Mouse (Mus musculus): ENCODE measurements at regions not wholly inside any gene's neighbourhood (a gene's known extent, or its start where the extent isn't known, plus 50 kb on each side); places are given as distances from the start of the nearest gene placed in this dataset.

- DNase-seq (ENCODE audit: low spot score in 2 of 2), result peak; percentile 7 to 14
Observed at GRCm38 (mm10) chr7:88544393-88544792, 114.3 kb downstream of the Rab38 start.

- DNase-seq (ENCODE audit: low spot score in 2 of 2), result no peak
Observed at GRCm38 (mm10) chr7:88544976-88545654, 115.0 kb downstream of the Rab38 start.

GRCm38 (mm10) chr7:88575073-88575472, 145.0 kb downstream of the Rab38 start:
- DNase-seq (ENCODE audit: low spot score in 2 of 2), result no peak

GRCm38 (mm10) chr7:88600781-88601180, 170.7 kb downstream of the Rab38 start:
- no peak for DNase-seq (ENCODE audit: low spot score in 2 of 2)

Data from urinary bladder, adult 18-20 months (tissue).